Mouse (Mus musculus) liver, adult 2 months (tissue): ENCODE results near the gene Sox5.

Source experiments
- CTCF ChIP-seq: fragments of 200-500 bp; IDR thresholded peaks from 2 replicates; pipeline ENCODE4 v1.5.1; 2011; ENCODE audit warnings: low read depth, low read length, control low read depth
- POLR2A ChIP-seq: fragments of 200-500 bp; IDR thresholded peaks from 2 replicates; pipeline ENCODE4 v1.6.1; 2011; ENCODE audit warnings: low read length, control low read depth; ENCODE audit not compliant: insufficient read depth; ENCODE audit errors: extremely low read depth

- TF ChIP-seq POLR2A (no peak), CTCF (no peak)
Measured at GRCm38 (mm10) chr6:144772985-144773384, 8.8 kb downstream of the Sox5 start.
